Mouse (Mus musculus): ENCODE results near the gene Scarf2.

GRCm38 (mm10) chr16:17802456-17802838, 5.4 kb downstream of the Scarf2 start:
- no peak for TF ChIP-seq POLR2A (IDR thresholded peaks at IDR 0.05; ENCODE audit: borderline replicate concordance, control insufficient read depth, low read depth, low read length)
- TF ChIP-seq CTCF (IDR thresholded peaks at IDR 0.05; ENCODE audit: control insufficient read depth, insufficient read depth, low read length), result no peak

Data from bone marrow, adult 2 months (tissue).